Mouse (Mus musculus) retina, postnatal 1 day (tissue): ENCODE results near the gene Dmrtc2.

ENCODE experiments used
- DNase-seq: peaks from one replicate; pipeline ENCODE4 v3.0.0-alpha.2; 2012

Dmrtc2 gene

DNA sequence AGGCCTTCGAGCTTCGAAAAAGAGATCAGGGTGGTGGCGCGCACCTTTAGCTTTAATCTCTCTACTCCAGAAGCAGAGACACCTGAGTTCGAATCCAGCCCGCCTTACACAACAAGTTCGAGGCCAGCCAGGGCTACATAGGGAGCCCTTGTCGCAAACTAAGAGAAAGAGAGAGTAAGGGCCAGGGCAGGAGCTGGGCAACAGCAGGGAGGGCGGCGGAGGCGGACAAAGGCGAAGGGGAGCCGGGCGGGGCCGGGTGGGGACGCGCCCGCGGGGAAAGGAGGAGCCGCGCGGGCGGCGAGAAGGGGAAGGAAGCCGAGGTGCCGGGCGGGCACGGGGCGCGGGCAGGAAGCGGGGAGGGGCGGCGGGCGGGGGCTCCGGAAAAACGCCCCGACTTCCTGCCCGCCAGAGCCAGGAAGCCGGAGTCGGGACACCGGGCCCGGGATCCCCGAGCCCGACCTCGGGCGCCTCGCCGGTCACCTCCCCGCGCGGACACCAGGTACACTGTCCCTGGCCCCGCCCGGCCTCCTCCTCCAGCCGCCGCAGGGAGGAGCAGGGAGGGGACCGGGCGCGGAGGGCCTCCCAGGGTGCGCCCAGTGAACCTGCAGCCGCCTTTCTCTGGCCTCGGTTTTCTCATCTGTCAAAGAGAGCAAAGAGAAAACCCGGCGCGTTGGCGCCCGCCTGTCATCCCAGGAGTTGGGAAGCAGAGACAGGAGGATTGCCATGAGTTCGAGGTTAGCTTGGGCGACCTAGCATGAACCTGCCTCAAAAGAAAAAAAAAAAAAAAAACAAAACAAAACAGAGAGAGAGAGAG, 33.0 kb downstream of the Dmrtc2 start, which contains the start of gene Arhgef1:
TSS of gene Arhgef1 (plus strand) at position 283 of the 814 bp plus-strand sequence.
- peak; percentile 61 for DNase-seq

DNA sequence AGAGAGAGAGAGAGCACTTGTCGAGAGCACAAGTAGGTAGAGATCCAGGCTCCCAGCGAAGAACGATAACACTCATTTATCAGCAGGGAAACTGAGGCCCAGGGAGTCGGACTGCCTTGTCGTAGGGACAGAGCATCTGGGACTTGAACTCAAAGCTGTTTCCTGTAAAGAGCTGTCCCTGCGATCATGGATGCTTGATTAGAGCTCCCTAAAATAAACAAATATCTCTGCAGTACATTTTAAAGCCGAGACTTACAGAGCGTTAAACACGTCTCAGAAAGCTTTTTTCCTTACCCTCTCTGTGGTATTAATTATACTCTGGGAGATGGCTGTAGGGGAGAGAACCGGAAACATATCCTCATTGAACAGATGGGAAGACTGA, 33.6 kb downstream of the Dmrtc2 start:
- no peak for DNase-seq

DNA sequence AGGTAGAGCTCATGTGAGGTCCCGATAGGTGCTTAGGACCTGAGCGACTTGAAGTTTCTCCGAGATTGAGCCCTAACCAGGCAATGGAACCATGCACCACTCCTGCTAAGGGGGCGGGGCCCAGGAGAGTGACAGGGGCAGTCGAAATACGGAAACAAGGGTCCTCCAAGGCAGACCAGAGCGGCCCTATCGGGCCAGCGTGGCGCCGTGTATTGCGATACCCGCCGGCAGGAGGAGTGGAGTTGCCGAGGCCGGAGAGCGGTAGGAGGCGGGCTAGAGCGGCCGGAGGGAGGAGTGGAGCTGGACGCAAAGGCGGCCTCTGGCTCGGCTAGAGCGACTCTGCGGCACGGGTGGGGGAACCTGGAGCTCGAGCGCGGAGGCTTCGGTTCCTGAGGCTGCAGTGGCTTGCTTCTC, 34.2 kb downstream of the Dmrtc2 start:
- DNase-seq, result peak; percentile 99

DNA sequence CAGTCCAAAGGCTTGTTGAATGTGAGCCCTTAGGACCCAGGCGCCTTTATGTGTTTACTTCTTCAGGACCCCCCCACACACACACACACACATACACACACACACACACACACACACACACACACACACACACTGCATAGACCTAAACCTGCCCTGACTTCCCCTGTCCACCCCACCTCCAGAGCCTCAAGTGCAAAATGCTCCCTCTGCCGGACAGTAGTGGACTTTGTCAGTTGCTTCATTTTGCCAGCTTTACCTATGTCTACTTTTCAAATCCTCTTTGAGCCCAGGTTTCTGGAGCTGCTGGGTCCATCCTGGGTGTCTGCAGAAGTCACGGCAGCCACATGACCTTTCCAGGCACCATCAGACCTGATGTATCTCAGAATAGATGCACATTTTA, 35.1 kb downstream of the Dmrtc2 start:
- DNase-seq, result peak; percentile 87

DNA sequence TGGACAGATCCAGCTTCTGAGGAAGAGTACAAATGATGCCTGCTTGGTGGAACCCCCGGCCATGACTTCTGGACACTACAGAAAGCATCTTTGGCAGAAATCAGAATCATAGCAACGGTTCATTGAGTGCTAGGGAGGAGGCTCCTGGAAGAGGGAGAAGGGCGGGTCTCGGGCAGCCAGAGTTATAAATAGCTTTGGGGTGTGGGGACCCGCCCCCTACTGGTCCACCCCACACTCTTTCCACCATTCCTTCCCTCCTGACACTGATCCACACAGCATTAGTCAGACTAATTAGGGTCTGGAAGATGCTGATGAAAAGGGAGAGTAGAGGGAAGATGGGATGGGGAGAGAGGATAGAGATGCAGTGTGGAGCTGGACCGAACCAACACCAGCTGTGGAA, 36.7 kb downstream of the Dmrtc2 start:
- no peak for DNase-seq

DNA sequence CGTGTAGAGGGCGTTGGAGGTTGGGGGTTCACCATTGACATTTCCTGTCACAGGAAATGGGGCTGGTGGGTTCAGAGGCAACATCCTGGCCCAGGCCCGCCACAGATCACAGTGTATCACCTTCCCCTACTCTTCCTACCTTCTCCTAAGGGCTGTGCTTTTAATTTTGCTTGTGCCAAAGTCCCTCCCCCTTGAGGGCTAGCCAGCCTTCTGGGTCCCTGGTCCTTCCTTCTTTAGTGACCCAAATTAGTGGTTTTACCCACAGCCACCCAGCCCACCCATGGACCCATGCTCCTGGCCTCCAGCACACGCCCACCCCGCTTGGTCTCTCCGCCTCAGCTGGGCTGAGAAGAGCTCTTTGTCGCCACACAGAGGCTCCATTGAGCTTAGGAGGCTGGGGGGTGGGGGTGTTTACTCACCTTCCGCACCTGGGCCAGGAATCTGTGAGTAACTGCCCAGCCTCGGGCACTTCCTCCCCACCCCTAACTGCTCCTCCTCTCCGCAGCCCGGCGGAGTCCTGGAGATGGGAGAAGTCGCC, 37.4 kb downstream of the Dmrtc2 start:
- DNase-seq, result no peak

DNA sequence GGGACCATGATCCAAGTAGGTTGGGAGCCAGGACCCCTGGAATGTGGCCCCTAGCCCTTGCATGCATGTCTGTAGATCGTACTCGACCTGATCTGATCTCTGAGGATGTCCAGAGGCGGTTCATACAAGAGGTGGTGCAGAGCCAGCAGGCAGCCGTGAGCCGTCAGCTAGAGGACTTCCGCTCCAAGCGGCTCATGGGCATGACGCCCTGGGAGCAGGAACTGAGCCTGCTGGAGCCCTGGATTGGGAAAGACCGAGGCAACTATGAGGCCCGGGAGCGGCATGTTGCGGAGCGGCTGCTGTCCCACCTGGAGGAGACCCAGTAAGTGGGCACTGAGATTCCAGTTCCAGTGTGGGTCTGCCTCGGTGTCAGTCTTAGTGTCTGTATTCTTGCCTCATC, 42.6 kb downstream of the Dmrtc2 start:
- no peak for DNase-seq

DNA sequence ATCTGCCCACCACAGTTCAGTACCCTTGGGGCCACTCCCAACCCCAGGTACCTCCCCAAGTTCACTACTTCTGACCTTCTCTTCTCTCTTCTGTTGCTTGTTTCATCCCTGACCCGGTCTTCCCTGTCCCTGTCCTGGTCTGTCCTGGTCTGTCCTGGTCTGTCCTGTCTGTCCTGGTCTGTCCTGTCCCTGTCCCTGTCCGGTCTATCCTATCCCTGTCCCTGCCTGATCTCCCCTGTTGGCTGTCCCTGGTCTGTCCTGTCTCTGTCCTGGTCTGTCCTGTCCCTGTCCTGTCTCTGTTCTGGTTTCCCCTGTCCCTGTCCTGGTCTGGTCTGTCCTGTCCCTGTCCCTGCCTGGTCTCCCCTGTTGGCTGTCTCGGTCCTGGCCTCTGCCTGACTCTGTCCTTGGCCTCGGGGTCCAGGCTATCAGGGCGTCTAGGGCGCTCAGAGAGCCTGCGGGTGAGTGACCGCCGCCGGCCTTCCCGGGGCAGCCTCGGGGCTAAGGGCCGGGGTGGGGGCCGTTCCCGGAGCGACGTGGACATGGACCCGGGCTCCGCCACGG, 49.0 kb downstream of the Dmrtc2 start:
- no peak for DNase-seq

DNA sequence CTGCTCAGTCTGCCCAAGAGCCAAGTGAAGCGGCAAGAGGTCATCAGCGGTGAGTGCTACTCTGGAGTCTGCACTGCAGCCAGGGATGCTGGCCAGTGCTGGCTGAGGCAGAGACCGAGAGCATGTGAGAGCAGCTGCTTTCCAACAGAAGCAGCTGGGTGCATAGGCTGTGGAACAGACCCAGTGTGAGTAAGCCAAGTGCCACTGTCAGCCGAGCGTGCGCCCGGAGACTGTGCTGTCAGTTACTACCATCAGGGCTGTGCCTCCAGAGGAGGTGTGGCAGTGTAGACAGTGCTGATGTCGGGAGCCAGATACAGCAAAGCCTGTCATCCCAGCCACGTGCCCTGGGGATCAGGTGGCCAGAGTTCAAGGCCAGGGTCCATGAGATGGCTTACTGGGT, 49.9 kb downstream of the Dmrtc2 start:
- DNase-seq, result no peak
